Mouse (Mus musculus) thymus, adult 2 months (tissue): ENCODE data around the gene Kcnk2.

Experiments used
- CTCF ChIP-seq: fragments of 200-500 bp; IDR thresholded peaks from 2 replicates; pipeline ENCODE4 v1.5.1; 2012; ENCODE audit warnings: mild to moderate bottlenecking, control low read depth, low read length, moderate library complexity, borderline replicate concordance; ENCODE audit not compliant: control insufficient read depth, poor library complexity, insufficient read depth; ENCODE audit errors: extremely low read depth
- POLR2A ChIP-seq: fragments of 200-500 bp; IDR thresholded peaks from 2 replicates; pipeline ENCODE4 v1.6.1; 2012; ENCODE audit warnings: mild to moderate bottlenecking, low read length, control low read depth, moderate library complexity; ENCODE audit not compliant: control insufficient read depth, poor library complexity, insufficient read depth; ENCODE audit errors: extremely low read depth

DNA sequence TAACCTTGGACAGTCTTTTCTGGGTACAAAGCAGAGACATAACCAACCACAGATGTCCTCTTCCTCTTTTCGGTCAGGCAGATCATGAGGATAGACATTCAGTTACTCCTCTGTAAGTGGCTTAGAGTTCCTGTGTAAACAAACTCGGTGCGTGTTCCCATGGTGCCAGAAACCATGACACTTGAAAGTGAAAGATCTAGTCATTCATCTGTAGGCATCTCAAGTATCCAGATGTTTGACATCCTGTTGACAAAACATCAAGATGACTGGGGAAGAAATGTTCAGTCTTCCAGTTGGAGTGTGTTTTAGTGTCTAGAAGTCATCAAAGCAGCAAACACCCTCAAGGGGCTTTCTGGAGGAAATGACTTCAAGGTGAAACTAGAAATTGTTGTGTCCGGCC lies 230.9 kb downstream of the Kcnk2 start:
- TF ChIP-seq CTCF (no peak), POLR2A (no peak)
